Mouse (Mus musculus): ENCODE results near the gene Kbtbd8.

DNA sequence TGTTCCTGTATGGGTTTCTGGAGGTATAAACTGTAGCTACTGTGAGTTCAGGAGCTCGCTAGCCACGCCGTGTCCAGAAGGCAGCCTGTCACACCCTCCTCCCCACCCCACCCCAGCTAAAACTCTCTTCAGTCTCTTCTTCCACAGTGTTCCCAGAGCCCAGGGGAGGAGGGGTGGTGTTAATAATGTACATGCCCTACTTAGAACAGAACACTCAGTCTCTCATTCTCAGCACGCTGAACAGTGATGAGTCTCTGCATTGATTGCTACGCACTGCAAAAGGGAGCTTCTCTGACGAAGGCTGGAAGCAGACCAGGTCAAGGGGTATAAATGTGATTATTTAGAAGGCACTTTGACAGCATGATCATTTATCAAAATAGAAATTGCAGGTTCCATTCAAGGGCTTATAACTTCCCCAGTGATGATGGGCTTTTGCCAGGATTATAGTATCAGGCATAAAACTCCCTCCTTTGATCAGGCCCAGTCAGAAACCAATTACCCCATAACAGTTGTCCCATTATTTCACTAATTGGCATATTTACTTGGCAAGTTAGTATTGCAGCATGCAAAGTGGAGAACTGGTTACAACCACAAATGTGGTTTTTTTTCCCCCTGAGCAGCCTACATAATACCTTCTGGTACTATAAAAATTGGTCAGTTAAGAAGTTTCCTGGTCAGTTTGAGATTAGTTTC lies 29.7 kb upstream of the Kbtbd8 start:
- TF ChIP-seq EP300 (IDR thresholded peaks at IDR 0.05; ENCODE audit: insufficient read depth, low read depth, low read length) (no peak), CTCF (IDR thresholded peaks at IDR 0.05) (no peak), POLR2A (IDR thresholded peaks at IDR 0.05; ENCODE audit: insufficient read depth, low read depth, low read length) (no peak)
